Mouse (Mus musculus): Measurements from ENCODE around the gene Ndfip2. TPM values are rescaled to one million over a fixed set of nuclear protein-coding genes. Genes with fewer than 3 reads are reported as not detected.

The Ndfip2 gene
- polyA plus RNA-seq, 1 experiment = 81.6 TPM

GRCm38 (mm10) chr14:105299744-105300255 lies 41.4 kb downstream of the Ndfip2 start:
- no peak for TF ChIP-seq POLR2A (IDR thresholded peaks at IDR 0.05; ENCODE audit: low read depth, low read length)
- no peak for TF ChIP-seq CTCF (conservative IDR thresholded peaks at IDR 0.05; ENCODE audit: insufficient read depth, insufficient read length, low read depth, low read length)
- 68% methylated on average over 5 of the region's 5 CpGs for WGBS

GRCm38 (mm10) chr14:105300551-105300950 lies 42.2 kb downstream of the Ndfip2 start:
- WGBS = 67% methylated on average over 10 of the region's 10 CpGs
- no peak for TF ChIP-seq CTCF (conservative IDR thresholded peaks at IDR 0.05; ENCODE audit: insufficient read depth, insufficient read length, low read depth, low read length)
- TF ChIP-seq POLR2A (IDR thresholded peaks at IDR 0.05; ENCODE audit: low read depth, low read length) = no peak
- Histone ChIP-seq H3K27ac (ENCODE audit: insufficient read depth, low read depth, low read length) (no peak overlapping the region), H3K4me1 (ENCODE audit: control insufficient read depth, insufficient read depth, low read length) (no peaks in the 10 kb centered on the region; the same call in 1 of the 2 replicates), H3K4me3 (ENCODE audit: insufficient read depth, low read depth, low read length) (no peak overlapping the region), H3K36me3 (ENCODE audit: control insufficient read depth, insufficient read depth, low read length) (no peaks in the 10 kb centered on the region; the same call in 1 of the 2 replicates), H3K27me3 (replicated peaks; ENCODE audit: control insufficient read depth, insufficient read depth, low read length) (no peaks in the 10 kb centered on the region)
- peak; percentile 49 for DNase-seq

More at GRCm38 (mm10) chr14:105299744-105300255, 41.4 kb downstream of the Ndfip2 start:
- H3K36me3 ChIP-seq (ENCODE audit: control insufficient read depth, insufficient read depth, low read length) = no peaks in the 10 kb centered on the region; the same call in 1 of the 2 replicates
- H3K27me3 ChIP-seq (replicated peaks; ENCODE audit: control insufficient read depth, insufficient read depth, low read length) = no peaks in the 10 kb centered on the region
- no peak for DNase-seq
- H3K27ac ChIP-seq (ENCODE audit: insufficient read depth, low read depth, low read length) = no peak overlapping the region
- H3K4me3 ChIP-seq (ENCODE audit: insufficient read depth, low read depth, low read length) = no peak overlapping the region
- H3K4me1 ChIP-seq (ENCODE audit: control insufficient read depth, insufficient read depth, low read length) = no peaks in the 10 kb centered on the region; the same call in 1 of the 2 replicates

DNA sequence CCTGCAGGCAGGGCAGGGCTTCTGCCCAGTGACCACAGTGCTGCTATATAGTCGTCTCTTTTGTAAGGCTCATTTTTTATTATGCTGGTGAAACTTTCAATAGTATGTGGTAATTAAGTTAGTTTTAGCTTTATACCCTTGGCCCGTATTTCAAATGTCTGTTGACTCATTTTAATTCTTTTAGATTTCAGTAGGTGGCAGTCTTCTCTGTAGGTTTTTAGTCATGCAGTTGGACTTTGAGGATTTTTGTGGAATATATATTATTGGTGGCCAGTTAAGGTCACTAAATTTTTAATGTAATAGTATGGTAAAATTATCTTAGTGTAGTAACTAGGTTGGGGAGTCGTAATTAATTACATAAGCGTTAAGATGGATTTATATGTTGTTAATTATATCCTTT lies 44.3 kb downstream of the Ndfip2 start:
- DNase-seq = no peak

GRCm38 (mm10) chr14:105307716-105308115 lies 49.3 kb downstream of the Ndfip2 start:
- no peaks in the 10 kb centered on the region for H3K27me3 ChIP-seq (replicated peaks; ENCODE audit: control insufficient read depth, insufficient read depth, low read length)
- peaks cover 3% of the 10 kb centered on the region for H3K36me3 ChIP-seq (ENCODE audit: control insufficient read depth, insufficient read depth, low read length)
- H3K27ac ChIP-seq (ENCODE audit: insufficient read depth, low read depth, low read length) = no peak overlapping the region
- no peak overlapping the region for H3K4me3 ChIP-seq (ENCODE audit: insufficient read depth, low read depth, low read length)
- WGBS = 84% methylated on average over 4 of the region's 4 CpGs
- no peak for DNase-seq
- H3K4me1 ChIP-seq (ENCODE audit: control insufficient read depth, insufficient read depth, low read length) = no peaks in the 10 kb centered on the region; the same call in 1 of the 2 replicates
- TF ChIP-seq POLR2A (IDR thresholded peaks at IDR 0.05; ENCODE audit: low read depth, low read length) (no peak), CTCF (conservative IDR thresholded peaks at IDR 0.05; ENCODE audit: insufficient read depth, insufficient read length, low read depth, low read length) (no peak)

More for the DNA sequence above, 44.3 kb downstream of the Ndfip2 start:
- no peak overlapping the region for H3K4me3 ChIP-seq (ENCODE audit: insufficient read depth, low read depth, low read length)
- no peaks in the 10 kb centered on the region for H3K27me3 ChIP-seq (replicated peaks; ENCODE audit: control insufficient read depth, insufficient read depth, low read length)
- WGBS = 73% methylated on average over 4 of the region's 4 CpGs
- no peak for TF ChIP-seq CTCF (conservative IDR thresholded peaks at IDR 0.05; ENCODE audit: insufficient read depth, insufficient read length, low read depth, low read length)
- TF ChIP-seq POLR2A (IDR thresholded peaks at IDR 0.05; ENCODE audit: low read depth, low read length) = no peak
- H3K27ac ChIP-seq (ENCODE audit: insufficient read depth, low read depth, low read length) = no peak overlapping the region
- H3K4me1 ChIP-seq (ENCODE audit: control insufficient read depth, insufficient read depth, low read length) = no peaks in the 10 kb centered on the region; the same call in 1 of the 2 replicates
- peaks cover under 1% of the 10 kb centered on the region; the same call in 1 of the 2 replicates for H3K36me3 ChIP-seq (ENCODE audit: control insufficient read depth, insufficient read depth, low read length)

DNA sequence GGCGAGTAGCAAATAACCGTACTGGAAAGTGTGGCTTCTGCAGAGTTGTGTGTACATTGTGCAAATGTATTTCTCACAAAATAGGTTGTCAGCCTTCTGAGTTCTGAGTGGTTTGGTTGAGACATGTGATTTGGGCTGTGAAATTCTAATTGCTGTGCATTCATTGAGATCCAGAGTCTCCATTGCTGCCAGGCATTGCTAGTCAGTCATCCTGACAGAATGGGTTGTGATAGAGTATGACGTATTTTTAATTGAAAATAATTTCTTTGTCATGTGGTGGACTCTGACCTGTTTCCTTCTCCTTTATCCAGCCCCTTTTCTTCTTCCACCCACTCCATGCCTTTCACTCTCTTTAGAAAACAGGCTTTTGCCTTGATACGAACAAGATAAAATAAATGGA lies 54.0 kb downstream of the Ndfip2 start:
- no peak overlapping the region for H3K4me3 ChIP-seq (ENCODE audit: insufficient read depth, low read depth, low read length)
- 80% methylated on average over 4 of the region's 4 CpGs for WGBS

GRCm38 (mm10) chr14:105312944-105313343 lies 54.6 kb downstream of the Ndfip2 start:
- Histone ChIP-seq H3K36me3 (ENCODE audit: control insufficient read depth, insufficient read depth, low read length) (peaks cover 2% of the 10 kb centered on the region), H3K4me3 (ENCODE audit: insufficient read depth, low read depth, low read length) (no peak overlapping the region), H3K27me3 (replicated peaks; ENCODE audit: control insufficient read depth, insufficient read depth, low read length) (no peaks in the 10 kb centered on the region), H3K4me1 (ENCODE audit: control insufficient read depth, insufficient read depth, low read length) (no peaks in the 10 kb centered on the region), H3K27ac (ENCODE audit: insufficient read depth, low read depth, low read length) (no peak overlapping the region)
- no peak for TF ChIP-seq POLR2A (IDR thresholded peaks at IDR 0.05; ENCODE audit: low read depth, low read length)
- TF ChIP-seq CTCF (conservative IDR thresholded peaks at IDR 0.05; ENCODE audit: insufficient read depth, insufficient read length, low read depth, low read length) = no peak
- 85% methylated on average over 2 of the region's 2 CpGs for WGBS
- DNase-seq = no peak

More for the DNA sequence above, 54.0 kb downstream of the Ndfip2 start:
- Histone ChIP-seq H3K27ac (ENCODE audit: insufficient read depth, low read depth, low read length) (no peak overlapping the region), H3K36me3 (ENCODE audit: control insufficient read depth, insufficient read depth, low read length) (peaks cover 3% of the 10 kb centered on the region), H3K4me1 (ENCODE audit: control insufficient read depth, insufficient read depth, low read length) (no peaks in the 10 kb centered on the region), H3K27me3 (replicated peaks; ENCODE audit: control insufficient read depth, insufficient read depth, low read length) (no peaks in the 10 kb centered on the region)
- no peak for DNase-seq
- TF ChIP-seq POLR2A (IDR thresholded peaks at IDR 0.05; ENCODE audit: low read depth, low read length) = no peak

GRCm38 (mm10) chr14:105313877-105314276 lies 55.5 kb downstream of the Ndfip2 start:
- TF ChIP-seq CTCF (conservative IDR thresholded peaks at IDR 0.05; ENCODE audit: insufficient read depth, insufficient read length, low read depth, low read length) = no peak
- no peak for TF ChIP-seq POLR2A (IDR thresholded peaks at IDR 0.05; ENCODE audit: low read depth, low read length)
- peak; percentile 35 for DNase-seq
- Histone ChIP-seq H3K36me3 (ENCODE audit: control insufficient read depth, insufficient read depth, low read length) (peaks cover 2% of the 10 kb centered on the region), H3K4me1 (ENCODE audit: control insufficient read depth, insufficient read depth, low read length) (no peaks in the 10 kb centered on the region), H3K27ac (ENCODE audit: insufficient read depth, low read depth, low read length) (no peak overlapping the region), H3K27me3 (replicated peaks; ENCODE audit: control insufficient read depth, insufficient read depth, low read length) (no peaks in the 10 kb centered on the region), H3K4me3 (ENCODE audit: insufficient read depth, low read depth, low read length) (no peak overlapping the region)
- WGBS = 48% methylated on average over 5 of the region's 5 CpGs
